Mouse (Mus musculus) hindlimb bud, embryonic 11.5 days (tissue): ENCODE results near the gene Crip2.
A peak's percentile ranks its signal among the peaks of the same experiment; 100 is the strongest.

Experiments used
- DNase-seq: peaks from one replicate; pipeline ENCODE4 v3.0.0-alpha.2; 2012; ENCODE audit warnings: low read depth, low spot score; ENCODE audit errors: extremely low spot score

Gene Crip2

DNA sequence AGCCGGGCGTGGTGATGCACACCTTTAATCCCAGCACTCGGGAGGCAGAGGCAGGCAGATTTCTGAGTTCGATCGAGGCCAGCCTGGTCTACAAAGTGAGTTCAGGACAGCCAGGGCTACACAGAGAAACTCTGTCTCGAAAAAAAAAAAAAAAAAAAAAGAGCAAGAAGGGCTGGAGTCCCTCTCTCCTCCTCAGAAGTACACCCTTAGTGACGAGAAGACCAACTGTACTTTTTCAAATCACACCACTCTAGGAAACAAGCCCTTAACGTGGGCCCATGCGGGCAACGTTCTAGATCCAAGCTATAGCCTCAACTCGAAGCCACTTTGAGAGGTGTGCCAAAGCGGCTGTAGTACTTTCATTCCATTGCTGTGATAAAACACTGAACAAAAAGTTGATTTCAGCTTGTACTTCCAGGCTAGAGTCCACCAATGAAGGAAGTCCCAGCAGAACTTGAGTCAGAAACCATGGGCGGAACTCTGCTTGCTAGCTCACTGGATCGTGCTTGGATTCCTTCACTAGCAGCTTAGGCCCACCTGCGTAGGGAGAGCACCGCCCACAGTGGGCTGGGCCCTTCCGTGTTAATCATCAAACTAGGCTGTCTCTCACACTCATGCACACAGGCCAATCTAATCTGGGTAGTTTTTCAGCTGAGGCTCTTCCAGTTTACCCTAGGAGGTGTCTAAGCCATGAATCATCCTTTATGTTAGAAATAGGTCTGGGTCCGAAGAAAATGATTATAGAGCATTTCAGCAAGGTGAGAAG, 37.1 kb downstream of the Crip2 start:
- no peak for DNase-seq

DNA sequence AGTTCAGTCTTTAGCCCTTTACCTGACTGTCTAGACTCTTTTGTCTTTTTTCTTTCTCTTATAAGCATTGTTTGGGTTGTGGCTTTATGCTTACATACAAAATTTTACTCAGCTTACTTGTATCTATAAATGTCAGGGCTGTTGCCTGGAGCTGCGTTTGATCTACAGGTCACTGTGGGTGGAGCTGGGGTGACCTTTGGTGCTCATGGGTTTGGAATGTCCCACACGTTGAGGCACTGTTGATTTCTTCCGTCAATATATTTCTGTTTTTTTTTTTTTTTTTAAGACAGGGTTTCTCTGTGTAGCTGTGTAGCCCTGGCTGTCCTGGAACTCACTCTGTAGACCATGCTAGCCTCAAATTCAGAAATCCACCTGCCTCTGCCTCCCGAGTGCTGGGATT, 41.0 kb downstream of the Crip2 start:
- DNase-seq, result no peak

DNA sequence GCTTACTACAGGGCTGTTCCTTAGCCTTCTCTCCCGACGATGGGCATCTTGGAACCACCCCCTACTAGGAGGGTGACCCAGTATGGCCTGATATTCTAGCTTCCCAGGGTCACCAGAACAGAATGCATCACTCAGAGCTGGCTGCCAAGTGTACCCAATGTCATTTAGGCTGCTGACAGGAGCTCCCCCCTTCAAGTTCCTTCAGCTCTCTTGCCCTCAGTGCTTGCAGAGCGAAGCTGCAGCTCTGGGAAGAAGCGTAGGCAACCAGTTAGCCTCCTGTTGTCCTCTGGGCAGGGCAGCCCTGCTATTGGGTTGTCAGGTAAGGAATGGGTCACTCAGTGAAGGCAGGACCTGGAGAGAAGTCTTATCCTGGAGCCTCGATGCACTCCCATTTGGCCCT, 44.9 kb downstream of the Crip2 start:
- DNase-seq, result no peak

DNA sequence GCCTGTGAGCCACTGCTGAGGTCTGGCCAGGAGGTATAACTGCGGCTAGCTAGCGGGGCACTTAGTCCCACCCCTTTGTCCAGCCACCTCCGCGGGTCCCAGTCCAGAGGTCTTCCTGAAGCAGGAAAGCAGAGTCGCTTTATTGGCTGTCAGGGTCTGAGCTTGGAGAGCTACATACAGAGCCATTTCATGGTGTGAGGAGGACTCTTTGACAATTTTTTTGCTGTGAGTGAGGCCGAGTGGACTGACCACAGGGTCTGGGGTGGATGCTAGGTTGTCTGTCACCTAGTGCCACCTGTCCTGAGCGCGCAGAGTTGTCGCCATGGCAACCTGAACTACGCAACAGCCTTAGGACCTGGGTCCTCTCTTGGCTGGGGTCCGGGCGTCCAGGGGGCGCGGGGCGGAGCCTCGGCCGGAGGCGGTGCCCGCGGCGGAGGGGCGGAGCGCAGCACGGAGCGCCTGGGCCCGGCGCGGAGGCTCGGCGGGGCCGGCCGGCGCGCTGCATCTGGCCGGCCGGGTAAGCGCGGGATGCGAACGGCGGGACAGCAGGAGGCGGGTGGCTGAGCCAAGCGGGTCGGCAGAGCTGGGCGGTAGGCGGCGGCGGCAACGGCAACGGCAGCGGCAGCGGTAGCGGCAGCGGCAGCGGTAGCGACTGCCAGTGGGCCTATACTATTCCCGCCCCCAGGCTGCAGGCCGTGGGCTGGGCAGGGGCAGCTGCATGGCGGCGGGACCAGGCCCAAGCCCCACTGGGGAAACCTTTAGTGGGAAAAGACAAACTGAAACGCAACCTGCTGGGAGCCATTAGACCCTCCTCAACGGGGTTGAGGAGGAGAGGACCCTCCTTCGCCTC, 45.6 kb downstream of the Crip2 start, which contains the start of gene Tmem121:
Gene Tmem121 (plus strand): TSS at position 489 of the 850 bp plus-strand sequence.
- no peak for DNase-seq

DNA sequence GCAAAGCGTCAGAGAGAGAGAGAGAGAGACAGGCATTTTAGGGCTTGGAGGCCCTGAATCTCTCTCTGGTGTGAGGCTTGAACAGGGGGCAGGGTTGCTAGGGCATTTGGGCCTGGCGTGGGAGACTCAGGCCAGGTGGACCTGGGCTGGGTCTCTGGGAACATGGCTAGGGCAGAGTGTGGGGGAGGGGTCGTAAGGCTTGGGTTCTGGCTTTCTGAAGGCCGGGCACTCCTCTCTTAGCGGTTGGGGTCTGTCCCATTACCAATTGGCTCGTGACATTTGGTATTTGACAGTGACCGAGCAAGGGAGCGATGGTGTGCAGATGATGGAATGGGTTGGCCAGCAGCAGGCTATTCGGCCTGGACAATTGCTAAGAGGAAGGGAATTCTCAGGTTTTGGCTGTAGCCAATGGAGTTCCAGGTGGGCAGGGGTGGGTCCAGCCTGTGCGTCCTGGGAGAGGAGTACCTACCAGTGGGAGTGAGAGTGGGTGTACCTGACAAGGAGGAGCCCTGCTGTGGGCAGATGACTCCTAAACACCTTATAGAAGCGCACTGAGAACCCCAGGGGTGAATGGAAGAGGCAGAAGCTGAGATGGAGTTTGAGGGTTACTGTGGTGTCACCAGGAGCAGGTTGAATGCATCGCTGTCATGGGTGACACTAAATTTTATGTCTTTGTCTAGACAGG, 46.4 kb downstream of the Crip2 start:
- no peak for DNase-seq

DNA sequence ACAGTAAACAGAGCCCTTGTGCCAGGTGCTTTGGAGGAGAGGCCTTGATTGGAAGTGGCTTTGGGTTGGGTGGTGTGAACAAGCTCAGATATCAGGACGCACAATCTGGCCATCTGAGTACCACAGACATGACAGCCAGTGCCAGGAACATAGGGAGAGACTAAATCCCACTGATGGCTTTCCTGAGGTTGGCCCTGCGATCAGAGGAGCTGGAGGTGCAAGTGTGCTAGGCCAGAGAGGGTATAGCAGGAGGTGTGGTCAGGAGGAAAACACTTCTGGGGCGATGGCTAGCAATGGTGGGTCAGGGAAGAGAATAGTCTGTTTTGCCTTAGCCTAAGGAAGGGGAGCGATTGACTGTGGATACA, 47.0 kb downstream of the Crip2 start:
- DNase-seq, result no peak

DNA sequence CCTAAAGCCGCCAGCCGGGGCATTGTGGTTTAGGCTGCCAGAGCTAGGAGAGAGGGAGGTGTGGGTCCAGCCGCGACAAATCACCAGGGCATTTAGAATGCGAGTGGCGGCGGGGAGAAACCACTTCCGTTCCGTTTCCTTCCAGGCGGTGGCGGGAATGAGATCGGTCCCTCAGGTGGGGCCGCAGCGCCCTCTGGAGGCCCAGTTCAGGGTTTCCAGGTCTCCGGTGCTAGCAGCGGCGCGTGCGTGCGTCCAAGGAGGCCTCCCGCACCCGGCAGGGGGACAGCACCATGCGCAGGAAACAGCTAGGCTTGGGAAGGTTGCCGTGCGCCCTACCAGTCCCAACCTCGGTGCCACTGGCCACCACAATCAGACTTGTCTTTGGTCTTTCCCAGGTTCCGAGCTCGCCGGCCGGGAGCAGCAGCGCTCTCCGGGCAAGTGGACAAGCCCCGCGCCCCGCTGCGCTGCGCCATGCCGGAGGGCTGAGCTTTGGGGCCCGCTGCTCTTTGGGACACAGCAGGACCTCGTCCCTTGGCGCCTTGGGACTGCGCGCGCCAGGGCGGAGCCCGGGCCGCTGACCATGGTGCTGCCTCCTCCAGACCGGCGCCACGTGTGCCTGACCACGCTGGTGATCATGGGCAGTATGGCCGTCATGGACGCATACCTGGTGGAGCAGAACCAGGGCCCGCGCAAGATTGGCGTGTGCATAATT, 47.7 kb downstream of the Crip2 start:
- DNase-seq, result peak; percentile 42

DNA sequence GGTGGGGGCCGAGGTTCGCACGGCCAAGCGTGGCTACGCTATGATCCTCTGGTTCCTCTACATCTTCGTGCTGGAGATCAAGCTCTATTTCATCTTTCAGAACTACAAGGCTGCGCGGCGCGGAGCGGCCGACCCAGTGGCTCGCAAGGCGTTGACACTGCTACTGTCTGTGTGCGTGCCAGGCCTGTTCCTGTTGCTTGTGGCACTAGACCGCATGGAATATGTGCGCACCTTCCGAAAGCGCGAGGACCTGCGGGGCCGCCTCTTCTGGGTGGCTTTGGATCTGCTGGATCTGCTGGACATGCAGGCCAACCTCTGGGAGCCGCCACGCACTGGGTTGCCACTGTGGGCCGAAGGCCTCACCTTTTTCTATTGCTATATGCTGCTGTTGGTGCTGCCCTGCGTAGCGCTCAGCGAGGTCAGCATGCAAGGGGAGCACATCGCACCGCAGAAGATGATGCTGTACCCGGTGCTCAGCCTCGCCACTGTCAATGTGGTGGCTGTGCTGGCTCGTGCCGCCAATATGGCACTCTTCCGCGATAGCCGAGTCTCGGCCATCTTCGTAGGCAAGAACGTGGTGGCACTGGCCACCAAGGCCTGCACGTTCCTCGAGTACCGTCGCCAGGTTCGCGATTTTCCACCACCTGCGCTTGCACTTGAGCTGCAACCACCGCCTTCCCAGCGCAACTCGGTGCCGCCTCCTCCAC, 48.5 kb downstream of the Crip2 start:
- no peak for DNase-seq

DNA sequence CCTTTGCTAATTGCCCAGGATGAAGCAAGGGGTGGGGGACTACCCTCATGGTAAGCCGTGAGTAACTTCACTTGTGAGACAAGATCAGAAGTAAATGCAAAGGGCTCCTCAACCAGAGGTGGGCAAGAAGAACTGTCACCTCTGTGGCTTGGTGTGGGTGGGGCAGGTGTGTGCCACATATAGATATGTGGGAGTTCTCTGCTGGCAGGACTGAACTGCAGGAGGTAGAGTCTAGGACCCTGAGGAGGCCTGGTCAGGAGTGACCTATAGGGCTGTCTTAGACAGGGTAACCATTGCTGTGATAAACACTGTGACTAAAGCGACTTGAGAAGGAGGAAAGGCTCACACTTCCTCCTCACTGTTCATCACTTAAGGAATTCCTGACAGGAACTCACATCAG, 53.4 kb downstream of the Crip2 start:
- no peak for DNase-seq
